Mouse (Mus musculus) adrenal gland, postnatal 10 days (tissue): ENCODE measurements around the gene Olfr826. TPM values are rescaled to one million over a fixed set of nuclear protein-coding genes. Genes with fewer than 3 reads are reported as not detected.
"Not testable (repeated sequence)": the region's sequence is repeated elsewhere in the genome, so short reads cannot be mapped to it uniquely, and the experiment has no call there.

Source experiments
- DNase-seq: peaks from one replicate; pipeline ENCODE4 v3.0.0; 2021; ENCODE audit warnings: mixed read lengths
- long read RNA-seq, 2 experiments: library from polyadenylated mRNA; stranded (forward); transcript quantifications; one replicate each; pipeline ENCODE4 v2.0.0; 2021
- total RNA-seq, 2 experiments: library from RNA; stranded (reverse); gene quantifications; 2 replicates each; pipeline ENCODE4 v1.2.3; 2021

Gene Olfr826
- total RNA-seq = not detected
- long read RNA-seq, experiment 1 = 0 reads
- long read RNA-seq, experiment 2 = 0 reads

DNA sequence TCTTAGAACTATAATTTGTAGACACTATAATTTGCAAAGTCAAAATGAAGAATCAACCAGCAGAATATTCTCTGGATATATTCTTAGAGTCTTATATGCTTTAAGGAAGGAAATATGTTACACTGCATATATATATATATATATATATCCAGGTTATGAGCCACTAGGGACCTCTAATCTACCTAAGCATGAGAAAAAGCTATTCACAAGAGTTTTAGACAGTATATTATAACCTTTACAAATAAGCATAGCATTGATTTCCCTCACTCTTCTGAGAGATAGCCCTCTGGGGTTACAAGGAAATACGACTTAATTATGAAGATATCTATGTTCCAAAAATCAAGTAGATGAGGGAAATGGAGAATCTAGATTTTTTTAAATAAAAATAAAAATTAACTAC lies at the start of gene Olfr826:
Gene Olfr826 (minus strand): TSS at position 101 of the 400 bp plus-strand sequence.
- no peak for DNase-seq

GRCm38 (mm10) chr10:130232117-130232516 lies 48.1 kb upstream of the Olfr826 start:
- no peak for DNase-seq

GRCm38 (mm10) chr10:130229584-130229983 lies 45.6 kb upstream of the Olfr826 start:
- peak; percentile 6 for DNase-seq

DNA sequence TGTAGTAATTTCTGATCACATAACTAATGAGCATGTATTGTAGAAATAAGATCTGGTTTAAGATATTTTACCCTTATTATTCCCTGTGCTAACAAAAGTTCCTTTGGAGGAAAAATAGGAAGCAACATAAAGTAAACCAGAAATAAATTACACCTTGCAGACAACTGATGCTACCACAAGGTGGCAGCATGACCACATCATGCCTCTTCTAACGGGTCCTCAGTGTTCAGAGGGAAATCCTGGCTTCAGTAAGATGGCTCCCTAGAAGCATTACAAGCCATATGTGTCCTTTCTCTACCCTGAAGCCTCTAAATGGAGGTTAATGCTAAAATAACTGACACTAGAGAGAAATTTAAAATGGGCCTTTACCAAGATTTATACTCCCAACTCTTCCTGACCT lies 44.3 kb upstream of the Olfr826 start:
- DNase-seq = peak; percentile 64

- no peak for DNase-seq
Measured at GRCm38 (mm10) chr10:130225034-130225433, 41.0 kb upstream of the Olfr826 start.

DNA sequence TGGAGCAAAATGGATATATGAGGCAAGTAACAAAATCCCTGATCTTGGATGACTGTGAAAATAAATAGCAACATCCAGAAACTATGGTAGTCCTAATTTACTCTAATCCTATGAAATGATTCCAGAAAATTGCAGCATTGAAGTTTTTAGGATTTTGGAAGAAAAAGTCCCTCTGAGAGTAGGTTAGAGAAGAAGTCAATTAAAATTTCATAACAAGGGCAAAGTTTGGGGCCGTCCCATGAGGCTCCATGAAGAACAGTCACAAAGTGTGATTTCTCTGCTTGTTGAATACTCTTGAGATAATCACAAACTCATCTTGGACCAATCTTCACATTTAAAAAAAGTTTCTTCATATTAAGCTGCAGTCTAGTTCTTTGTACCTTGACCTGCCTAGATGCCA lies 30.3 kb upstream of the Olfr826 start, which contains the start of gene Olfr827:
Gene Olfr827 (minus strand): TSS at position 101 of the 400 bp plus-strand sequence.
- no peak for DNase-seq

DNA sequence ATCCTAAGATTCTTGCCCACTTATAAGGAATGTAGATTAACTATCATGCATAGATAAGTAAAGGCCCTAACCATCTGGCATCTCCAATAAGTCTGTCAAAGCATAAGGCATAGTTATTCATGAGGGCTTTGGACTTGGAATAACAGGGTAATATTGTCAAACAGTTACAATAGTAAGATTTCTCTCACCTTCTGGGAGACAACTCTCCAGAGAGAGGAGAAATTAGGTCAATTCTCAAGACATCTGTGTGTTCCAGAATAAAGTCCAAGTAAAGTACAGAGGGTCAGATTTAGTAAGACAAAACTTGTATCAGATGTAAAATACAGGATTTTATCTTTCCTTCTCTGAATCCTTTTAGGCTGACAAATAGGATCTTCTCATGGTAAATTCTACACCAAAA lies 17.3 kb downstream of the Olfr826 start, which contains the start of gene Olfr825:
Gene Olfr825 (minus strand): TSS at position 101 of the 400 bp plus-strand sequence.
- no peak for DNase-seq

DNA sequence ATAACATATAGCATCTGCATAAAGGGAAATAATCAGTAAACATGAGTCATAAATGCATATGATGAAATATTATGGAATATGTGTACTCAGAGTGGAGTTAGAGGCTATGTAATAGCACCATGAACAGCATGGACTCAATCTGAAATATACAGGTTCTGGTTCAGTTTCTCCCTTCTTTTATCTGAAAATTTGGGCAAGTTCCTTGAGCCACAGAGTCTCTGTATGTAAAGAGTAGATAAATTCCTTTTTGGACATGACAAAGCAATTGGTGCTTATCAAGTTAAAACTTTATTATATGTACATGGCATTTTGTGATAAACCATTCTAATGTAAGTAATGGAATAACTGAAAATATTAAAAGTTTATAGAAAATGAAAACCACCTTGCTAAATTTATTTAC lies 18.8 kb downstream of the Olfr826 start:
- DNase-seq = no peak

DNA sequence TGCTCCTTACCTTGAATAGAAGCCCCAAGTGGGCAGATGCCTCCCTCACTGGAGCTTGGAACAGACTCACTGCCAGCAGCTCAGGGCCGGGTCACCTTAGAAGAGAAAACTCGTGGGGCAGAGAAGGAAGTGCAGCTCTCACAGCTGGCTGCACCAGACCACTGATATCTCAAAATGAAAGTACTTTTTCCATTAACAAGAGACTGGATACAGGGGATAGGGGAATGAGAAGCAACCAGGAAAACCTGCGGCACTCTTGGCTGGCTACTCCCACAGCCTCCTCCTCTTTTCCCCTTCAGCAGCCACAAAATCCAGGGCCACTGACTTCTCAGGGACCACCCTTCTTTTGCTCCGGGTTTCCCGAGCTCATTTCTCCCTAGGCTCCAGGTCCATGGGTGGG lies 39.9 kb downstream of the Olfr826 start:
- no peak for DNase-seq

GRCm38 (mm10) chr10:130142481-130142880 lies 41.5 kb downstream of the Olfr826 start:
- DNase-seq = peak; percentile 52

- DNase-seq = no peak
Measured at GRCm38 (mm10) chr10:130134811-130135210, 49.2 kb downstream of the Olfr826 start.

DNA sequence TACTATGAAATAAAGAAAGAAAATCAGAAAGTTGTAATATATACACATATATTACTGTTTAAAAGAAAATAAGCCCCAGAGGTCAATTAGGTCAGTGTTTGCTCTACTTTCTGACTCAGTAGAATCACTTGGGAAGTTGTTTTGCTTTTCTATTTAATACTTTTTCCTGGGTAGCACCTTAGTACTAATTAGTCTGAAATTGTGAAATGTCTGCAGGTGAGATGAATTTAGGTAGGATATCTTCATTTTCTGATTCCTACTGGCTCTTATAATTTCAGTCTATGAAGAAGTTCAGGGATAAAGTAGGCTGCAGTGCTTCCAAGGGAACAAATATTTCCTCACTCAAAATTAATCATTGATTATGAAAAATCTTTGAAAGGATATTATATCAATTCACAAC lies 54.1 kb downstream of the Olfr826 start, which contains the start of gene Olfr824:
Gene Olfr824 (minus strand): TSS at position 101 of the 400 bp plus-strand sequence.
- DNase-seq = not testable (repeated sequence)

Other genes with a start within 250 kb of the Olfr826 start
- gene Olfr818, start 235.1 kb downstream of the Olfr826 start, total RNA-seq = not detected
- gene Olfr819, start 216.9 kb downstream of the Olfr826 start, total RNA-seq = not detected
- gene Olfr247, start 208.0 kb downstream of the Olfr826 start, total RNA-seq = not detected
- not detected for gene Gm10310, start 199.1 kb downstream of the Olfr826 start, total RNA-seq
- gene Olfr820, start 171.6 kb downstream of the Olfr826 start, total RNA-seq = not detected
- gene Olfr821, start 153.8 kb downstream of the Olfr826 start, total RNA-seq = not detected
- gene Olfr822, start 113.0 kb downstream of the Olfr826 start, total RNA-seq = not detected
- gene Olfr823, start 68.8 kb downstream of the Olfr826 start, total RNA-seq = not detected
- gene Olfr824, start 54.2 kb downstream of the Olfr826 start, total RNA-seq = under 1 TPM in 1 of 2 experiments, not detected in 1; 0.09 TPM
- gene Olfr825, start 17.4 kb downstream of the Olfr826 start, total RNA-seq = not detected
- not detected for gene Olfr827, start 30.2 kb upstream of the Olfr826 start, total RNA-seq
- under 1 TPM; 0.18 to 0.21 TPM for gene Neurod4, start 96.1 kb upstream of the Olfr826 start, total RNA-seq
- 1 to 10 TPM in 1 of 2 experiments, under 1 TPM in 1; 0.87 to 2.0 TPM for gene Tespa1, start 138.7 kb upstream of the Olfr826 start, total RNA-seq
- gene Vmn2r84, start 210.1 kb upstream of the Olfr826 start, total RNA-seq = not detected
- not detected for gene Vmn2r85, start 245.5 kb upstream of the Olfr826 start, total RNA-seq